Mouse (Mus musculus): ENCODE results near the gene Zdhhc8. TPM values are rescaled to one million over a fixed set of nuclear protein-coding genes. Genes with fewer than 3 reads are reported as not detected.
A peak's percentile ranks its signal among the peaks of the same experiment; 100 is the strongest.

Gene Zdhhc8
- total RNA-seq, 4 experiments from 2014 or later: 106 to 125 (median 117) TPM

DNA sequence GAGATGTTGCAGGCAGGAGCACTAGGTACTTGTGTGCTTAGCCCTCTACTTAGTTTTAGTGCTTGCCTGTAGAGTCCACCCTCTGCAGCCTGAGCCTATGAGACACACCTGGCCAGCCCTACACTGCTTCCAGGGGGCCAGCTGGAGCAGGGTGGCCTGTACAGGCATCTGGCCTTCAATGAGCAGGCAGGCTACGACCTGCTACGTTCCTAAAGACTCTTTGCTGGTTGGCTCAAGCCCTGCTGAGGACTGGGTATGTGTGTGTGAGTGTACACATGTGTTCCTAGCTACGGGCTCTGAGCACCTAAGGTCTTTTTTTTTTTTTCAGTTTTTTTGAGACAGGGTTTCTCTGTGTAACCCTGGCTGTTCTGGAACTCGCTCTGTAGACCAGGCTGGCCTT lies 3.5 kb downstream of the Zdhhc8 start:
- DNase-seq (ENCODE audit: low spot score in 2 of 2): no peak

DNA sequence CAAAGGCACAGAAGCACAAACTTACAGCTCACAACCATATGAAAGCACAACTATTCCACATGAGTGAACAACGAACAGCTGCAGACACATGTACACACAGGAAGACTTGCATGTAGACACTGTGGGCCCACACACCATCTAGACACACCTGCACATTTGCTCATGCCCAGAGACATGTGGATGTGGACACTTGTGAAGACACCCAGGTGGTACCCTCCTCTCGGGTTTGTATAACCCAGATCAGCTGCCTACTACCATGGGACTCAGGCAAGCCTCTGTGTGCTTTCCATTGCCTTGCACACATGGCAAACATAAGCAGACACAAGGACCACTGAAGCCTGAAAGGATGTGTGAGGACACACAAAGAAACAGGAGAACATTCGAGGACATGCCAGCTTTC lies 3.9 kb downstream of the Zdhhc8 start:
- no peak for DNase-seq (ENCODE audit: low spot score in 2 of 2)

DNA sequence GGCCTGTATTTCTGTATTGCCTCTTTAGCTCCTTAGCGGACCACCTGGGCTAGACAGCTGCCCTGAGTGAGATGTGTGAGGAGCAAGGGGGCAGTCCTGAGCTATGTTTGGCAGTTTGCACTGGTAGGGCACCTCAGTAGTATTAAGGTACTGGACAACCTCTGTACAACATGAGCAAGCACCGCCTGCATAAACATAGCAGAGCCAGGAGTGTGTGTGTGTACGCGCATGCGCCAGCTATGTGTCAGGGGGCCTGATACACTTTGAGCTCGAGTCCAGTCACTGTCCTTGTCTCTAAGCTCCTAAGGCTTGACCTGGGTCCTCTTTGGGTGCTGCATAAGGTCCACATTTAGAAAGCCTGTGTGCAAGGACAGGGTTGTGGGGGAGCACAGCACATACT lies 4.3 kb downstream of the Zdhhc8 start:
- DNase-seq (ENCODE audit: low spot score in 2 of 2): no peak

DNA sequence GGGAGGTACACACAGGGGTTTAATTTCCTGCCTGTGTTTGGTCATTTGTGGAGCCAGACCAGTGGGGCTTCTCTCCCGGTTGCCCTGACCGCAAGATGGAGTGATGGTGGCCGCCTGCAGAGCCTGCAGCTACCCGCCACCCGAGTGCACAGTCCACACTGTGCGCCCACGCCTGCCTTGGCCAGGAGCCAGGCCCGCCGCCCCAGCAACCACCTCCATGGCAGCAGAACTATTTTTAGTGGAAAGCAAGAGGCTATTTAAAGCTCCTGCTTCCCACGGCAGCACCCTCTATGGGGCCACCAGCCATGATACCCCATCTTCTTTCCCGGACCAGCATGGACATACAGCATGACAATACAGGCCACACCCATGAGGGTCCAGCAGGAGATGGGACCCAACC lies 5.3 kb downstream of the Zdhhc8 start:
- DNase-seq (ENCODE audit: low spot score in 2 of 2): peak; percentile 74 to 93

DNA sequence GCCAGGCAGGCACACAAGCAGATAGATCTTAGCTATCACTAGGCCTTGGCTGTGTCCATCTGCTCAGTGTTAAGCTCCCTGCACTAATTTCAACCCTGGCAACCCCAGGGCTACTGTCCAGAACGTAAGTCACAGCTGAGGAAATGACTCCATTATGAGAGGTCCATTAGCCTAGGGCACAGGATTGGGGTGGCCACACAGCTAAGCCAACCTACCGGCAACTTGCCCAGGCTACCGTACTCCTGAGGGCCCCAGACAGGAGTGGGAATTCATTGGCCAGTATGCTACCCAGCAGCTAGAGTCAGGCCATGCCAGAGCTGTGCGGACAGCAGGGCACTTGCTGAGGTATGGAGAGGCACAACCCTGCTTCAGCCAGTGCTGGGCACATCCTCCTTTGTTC lies 6.1 kb downstream of the Zdhhc8 start:
- no peak for DNase-seq (ENCODE audit: low spot score in 2 of 2)

DNA sequence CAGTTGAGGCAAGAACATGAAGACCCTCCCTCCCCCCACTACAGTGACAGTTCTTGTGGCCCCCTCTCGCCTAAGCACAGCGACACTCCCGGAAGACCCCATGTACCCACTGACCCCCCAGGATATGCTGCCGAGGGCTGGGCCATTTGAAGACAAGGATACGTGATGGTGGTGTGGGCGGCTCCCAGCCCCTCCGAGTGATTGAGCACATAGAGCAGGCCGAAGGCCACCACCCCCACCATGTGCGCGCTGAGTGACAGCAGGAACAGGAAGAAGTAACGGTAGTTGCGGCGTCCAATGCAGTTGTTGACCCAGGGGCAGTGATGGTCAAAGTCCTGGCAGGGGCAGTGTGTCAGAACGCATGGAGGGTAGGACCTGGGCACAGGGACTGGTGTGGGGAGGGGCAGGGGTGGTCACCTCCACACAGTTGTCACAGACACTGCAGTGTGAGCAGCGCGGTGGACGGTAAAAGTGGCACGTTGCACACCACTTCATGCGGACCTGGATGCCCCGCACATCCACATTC lies 7.0 kb downstream of the Zdhhc8 start:
- no peak for DNase-seq (ENCODE audit: low spot score in 2 of 2)

DNA sequence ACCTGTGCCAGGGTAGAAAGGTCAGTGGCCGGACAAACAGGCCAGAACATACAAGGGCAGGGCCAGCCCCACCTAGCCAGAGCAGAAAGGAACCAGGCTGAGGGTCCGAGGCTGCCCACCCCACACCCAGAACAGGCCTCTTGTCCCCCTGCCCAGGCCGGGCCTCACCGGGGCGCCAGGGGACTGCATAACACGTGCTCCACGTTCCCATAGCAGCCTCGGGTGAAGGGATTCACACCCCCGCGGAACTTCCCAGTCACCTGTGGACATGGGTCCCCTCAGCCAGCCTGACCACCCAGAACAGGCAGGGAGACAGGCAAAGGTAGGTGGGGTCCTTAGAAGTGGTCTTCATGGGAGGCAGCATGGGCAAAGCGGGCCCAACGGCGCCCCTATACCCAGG lies 7.7 kb downstream of the Zdhhc8 start:
- DNase-seq (ENCODE audit: low spot score in 2 of 2): no peak

DNA sequence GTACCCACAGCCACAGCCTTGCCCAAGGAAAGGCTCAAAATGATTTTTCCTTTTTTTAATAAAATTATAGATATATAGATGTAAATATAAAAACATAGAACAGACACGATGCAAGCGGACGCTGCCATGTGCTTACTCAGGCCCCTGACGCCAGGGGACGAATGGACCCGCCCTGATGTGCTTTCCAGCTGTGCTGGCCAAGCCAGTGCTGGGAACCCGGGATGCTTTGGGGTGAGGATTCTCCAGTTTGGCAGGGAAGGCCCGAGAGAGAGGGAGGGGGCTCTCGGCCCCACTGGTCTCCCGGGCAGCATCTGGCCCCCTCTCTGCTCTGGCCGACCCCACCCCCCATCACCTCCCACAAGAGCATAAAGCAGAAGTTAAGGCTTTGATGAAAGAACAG lies 12.7 kb downstream of the Zdhhc8 start:
- DNase-seq (ENCODE audit: low spot score in 2 of 2): no peak

DNA sequence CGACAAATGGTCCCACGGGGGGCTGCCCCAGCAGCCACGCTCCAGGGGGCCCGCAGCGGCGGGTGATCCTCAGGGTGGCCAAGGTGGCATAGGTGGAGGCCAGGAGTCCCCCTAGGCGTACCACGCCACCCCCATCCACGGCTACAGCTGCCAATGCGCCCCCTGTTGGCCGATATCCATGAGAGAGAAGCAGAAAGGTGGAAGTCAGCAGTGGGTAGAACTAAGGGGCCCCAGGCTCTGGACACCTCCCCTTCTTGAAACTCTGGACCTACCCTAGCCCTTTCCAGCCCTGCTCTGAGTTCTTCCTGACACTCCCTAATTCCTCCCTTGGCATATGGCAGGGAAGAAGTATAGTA lies 13.4 kb downstream of the Zdhhc8 start:
- no peak for DNase-seq (ENCODE audit: low spot score in 2 of 2)

DNA sequence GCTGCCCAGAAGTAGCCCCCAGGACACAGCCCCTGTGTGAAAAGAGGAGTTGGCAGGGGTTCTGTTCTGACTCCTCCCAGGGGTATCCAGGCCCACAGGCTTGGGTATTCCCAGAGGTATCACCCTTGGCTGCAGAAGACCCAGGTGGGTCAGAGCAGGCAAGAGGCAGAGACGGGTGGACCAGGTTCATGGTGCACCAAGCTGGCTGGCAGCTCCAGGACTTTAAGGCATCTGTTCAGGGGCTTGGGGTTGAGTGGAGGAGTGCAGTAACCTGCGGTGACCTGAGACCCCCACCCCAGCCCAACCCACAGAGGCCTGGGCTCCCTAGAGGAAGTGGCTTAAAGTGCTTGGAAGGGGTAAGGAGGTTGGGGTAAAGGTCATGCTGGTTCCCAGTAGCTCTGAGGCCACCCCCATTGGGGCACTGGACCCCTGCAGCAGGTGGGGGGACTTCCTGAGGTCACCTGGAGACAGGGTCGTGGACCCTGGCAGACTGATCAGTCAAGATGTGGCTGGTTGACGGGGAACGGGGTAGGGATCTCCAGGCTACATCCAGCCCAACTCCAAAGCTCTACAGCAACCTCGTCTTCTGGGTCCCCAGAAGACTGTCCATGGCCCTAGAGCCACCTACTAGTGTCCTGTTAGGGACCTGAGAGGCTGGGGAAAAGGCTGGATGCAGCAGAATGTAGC lies 13.9 kb downstream of the Zdhhc8 start:
- no peak for DNase-seq (ENCODE audit: low spot score in 2 of 2)

DNA sequence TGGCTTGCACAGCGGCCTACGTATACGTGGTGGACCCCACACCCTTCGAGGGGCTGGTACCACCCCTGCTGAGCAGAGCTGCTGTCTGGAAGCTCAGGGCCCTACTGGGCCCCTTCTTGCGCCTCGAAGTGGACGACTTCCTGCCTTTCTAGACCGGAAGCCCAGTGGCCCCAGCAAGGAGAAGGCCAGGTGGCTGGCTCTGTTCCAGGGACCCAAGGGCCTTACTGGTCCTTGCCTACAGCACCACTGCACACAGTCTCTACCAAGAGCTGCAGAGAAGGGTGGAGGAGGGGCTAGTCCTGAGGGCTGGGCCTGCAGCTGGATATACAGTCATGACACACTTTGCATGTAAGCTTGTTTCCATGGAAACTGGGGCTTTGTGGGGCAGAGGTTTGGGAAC lies 14.9 kb downstream of the Zdhhc8 start:
- no peak for DNase-seq (ENCODE audit: low spot score in 2 of 2)

DNA sequence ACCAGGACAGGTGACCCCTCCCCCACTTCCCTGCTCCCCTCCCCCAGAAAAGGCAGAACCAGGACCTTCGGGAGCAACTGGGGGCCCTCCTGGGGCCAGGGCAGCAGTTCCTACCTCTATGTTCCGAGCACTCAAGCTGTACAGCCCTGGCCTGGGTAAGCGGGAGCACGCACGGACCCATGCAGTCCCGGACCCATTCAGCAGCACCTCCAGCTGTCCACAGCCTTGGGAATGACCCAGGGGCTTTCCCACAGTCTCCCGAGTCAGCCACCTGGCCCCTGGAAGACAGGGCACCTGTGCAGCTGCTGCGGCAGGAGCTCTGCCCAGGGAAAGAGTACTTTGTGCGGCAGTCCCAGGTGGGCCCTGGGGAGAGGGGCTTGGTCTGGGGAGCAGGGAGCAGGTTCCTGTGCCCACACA lies 16.3 kb downstream of the Zdhhc8 start:
- no peak for DNase-seq (ENCODE audit: low spot score in 2 of 2)

DNA sequence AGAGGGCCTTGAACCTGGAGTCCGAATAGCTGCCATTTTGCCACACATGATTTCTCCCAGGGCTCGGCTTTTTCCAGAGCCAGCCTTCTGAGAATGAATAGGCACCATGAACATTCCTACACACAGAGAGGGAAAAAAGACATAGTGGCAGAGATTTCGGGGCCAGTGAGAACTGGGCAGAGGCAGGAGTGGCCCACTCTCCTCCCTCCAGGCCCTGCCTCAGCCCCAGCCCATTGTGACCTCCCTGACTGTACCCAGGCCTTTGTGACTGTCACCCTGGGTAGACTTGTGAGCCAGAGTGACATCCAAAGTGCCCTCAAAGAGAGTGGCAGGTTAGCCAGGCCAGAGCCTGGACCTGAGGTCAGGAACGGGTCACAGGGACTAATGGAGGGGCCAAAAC lies 17.4 kb downstream of the Zdhhc8 start, which contains the start of gene Ccdc188:
Ccdc188 (plus strand) TSS at position 301 of the 400 bp plus-strand sequence.
- no peak for DNase-seq (ENCODE audit: low spot score in 2 of 2)

DNA sequence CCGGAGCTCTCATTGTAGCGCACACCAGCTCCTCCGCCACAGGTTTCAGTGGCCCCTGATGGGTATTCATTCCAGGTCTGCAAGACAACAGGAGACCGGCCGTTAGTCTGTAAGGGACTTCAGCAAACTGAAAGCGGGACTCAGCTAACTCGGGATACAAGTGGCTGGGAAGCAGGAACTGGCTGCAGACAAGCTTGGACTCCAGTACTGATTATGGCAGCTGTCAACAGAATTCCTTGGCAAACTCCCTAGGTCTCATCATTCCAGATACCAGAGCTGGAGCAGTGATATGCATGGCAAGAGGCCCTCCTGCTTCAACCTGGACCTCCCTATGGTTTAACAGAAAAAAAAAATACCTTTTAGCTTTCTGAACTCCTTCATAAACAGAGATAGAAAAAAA lies 20.1 kb downstream of the Zdhhc8 start:
- no peak for DNase-seq (ENCODE audit: low spot score in 2 of 2)

DNA sequence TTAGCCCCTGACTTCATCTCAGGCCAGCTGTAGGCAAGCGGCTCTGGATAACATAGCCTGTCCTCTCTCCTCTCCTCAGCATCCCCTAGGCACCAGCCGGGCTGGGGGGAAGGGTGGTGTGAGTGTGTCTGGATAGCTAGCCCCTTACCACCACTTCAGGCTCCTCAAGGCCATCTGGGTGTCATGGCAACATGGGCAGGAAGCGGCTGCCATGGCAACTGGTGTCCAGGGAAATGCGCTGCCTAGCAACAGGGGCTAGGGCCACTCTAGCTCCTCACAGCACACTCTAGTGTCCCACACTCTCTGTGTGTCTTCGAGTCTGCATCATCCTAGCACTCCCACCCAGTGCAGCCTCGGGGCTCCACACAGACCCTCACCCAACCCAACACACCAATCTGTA lies 21.2 kb downstream of the Zdhhc8 start:
- peak in 1 of 2 experiments; percentile 83 for DNase-seq (ENCODE audit: low spot score in 2 of 2)

DNA sequence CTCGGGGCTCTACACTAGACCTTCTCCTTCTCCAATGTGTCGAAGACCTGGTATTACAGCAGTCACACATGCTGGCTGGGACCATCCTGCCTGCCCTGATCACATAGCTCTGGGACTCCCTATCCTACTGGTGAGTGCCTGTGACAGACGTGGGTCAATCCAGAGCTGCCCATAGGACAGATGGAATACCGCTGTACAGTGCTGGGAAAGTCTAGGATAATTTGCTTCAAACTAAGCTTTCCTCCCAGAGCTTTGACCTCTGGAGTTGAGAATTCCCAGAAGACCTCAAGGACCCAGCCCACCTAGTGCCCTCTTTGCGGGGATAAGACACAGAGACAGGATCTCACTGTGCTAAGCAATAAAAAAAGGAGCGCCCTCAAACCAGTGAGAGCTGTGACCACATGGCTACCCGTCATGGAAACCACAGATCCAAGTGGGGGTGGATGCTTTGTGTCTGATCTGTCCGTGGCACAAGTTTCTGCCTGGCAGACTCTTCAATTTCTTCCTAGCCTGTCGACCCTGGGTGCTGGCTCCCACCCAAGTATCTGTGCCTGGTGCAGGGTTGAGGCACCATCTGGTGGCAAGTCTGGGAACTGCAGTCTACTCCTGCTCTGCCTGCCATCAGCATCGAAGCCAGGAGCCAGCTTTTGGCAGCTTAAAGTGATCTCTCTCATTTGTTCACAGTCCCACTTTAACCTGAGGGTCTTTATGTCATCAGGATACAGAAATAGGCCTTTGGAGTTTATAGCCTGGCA lies 23.3 kb downstream of the Zdhhc8 start:
- peak in 1 of 2 experiments; percentile 95 for DNase-seq (ENCODE audit: low spot score in 2 of 2)

DNA sequence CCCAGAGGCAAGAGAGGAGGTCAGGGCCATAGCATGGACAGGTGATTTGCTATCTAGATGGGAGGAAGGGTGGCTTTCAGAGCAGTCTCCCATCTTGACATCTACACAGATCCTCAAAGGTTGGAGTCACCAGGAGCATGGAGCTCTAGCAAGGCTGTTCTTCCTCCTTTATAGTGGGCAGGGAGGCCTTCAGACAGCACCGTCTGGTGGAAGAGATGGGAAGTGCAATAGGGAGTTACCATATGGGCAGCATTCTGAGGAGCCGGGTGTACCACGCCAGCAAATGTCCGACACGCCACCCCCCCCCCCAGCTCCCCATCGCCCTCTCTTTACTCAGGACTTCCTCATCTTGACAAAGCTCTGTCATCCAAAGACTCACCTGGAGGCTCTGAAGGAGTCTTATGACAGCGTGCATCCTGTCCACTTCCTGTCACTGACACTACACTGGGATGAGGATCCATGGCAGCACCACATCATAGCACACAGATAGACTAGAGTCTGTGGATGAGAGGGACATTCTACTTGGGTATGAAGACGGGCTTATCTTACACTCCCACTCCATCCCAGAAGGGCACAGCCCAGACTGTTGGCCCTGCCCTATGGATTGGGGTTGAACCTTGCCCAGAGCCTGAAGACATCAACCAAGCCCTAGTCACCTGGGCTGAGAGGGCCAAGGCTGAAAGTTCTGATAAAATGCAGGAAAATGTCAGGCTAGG lies 24.1 kb downstream of the Zdhhc8 start:
- peak in 1 of 2 experiments; percentile 49 for DNase-seq (ENCODE audit: low spot score in 2 of 2)

DNA sequence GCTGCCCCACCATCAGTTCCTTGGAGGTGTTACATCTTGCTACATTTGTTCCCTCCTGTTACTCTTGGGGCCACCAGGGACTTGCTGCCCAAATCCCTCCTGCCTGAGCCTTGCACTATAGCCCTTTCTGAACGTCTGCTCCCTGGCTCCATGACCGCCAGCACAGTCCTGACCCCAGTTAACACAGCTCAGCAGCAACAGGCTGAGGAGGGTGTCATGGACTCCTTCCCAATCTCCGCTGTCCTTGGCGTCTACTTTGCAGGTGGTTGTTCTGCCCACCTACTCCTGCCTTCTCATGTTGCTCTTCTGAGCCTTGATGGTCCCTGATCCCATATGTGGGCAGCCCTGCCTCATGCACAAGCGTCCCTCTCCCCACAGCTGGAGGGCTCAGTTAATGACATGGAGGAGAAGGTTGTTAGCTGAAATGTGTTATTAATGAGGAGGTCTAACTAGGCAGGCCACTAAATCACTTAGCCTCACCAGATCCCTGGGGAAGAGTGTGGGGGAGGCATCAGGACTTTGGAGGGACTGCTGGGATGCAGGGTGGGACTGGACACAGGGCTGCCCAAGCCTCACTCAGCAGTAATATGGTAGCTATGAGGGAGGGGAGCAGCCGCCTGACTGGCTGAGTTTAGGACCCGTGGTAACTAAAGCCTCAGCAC lies 31.4 kb downstream of the Zdhhc8 start:
- DNase-seq (ENCODE audit: low spot score in 2 of 2): no peak

DNA sequence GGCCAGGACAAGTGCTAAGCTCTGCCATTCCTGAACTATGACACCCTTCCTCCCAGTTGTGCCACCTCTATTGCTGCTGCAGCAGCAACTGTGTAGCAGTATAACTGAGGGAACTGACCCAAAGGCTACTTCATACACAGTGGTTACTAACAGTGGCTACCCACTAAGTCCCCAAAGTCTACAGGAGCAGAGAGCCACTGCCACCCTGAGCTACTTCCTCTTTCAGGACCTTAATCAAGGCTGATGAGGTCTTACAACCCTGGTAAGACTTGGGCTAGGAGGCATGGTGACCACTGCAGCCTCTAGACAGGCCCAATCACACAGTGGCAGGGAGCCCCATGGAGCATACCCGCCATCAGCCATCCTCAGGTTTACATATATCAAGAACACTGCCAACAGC lies 32.9 kb downstream of the Zdhhc8 start:
- no peak for DNase-seq (ENCODE audit: low spot score in 2 of 2)

DNA sequence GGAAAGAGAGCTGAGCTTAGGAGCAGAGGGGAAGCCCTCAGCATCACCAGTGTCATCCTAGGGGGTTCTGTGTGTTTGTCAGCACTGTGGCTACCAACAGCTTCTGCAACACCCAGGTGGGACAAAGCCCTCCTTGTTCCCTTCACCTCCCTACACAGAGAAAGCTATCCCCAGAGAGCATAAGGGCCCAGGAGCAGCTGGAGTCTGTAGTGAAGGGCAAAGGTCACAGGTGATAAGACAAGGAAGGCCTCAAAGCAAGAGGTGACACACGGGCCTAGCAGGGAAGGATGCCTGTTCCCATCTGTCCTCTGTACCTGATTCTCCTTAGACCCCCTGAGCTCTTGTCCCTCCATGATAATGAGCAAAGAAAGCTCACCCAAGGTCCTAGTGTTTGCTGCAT lies 33.3 kb downstream of the Zdhhc8 start:
- no peak for DNase-seq (ENCODE audit: low spot score in 2 of 2)

DNA sequence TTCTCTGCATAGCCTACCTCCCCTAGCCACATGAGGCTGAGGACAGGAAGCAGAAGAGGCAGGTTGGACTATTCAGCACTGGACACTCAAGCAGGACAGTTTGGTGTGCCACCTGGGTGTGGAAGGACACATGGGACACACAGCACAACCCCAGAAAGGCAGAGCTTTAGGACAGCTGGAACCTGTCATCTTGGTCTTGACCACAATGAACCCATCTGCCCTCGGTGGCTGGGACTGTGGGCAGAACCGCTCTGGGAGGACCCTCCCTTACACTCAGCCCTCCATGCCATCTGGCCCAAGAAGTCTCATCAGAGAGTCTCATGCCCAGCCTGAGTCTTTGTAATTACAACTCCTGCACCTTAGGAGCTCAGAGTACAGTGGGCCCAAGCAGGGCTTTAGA lies 34.9 kb downstream of the Zdhhc8 start:
- no peak for DNase-seq (ENCODE audit: low spot score in 2 of 2)
